Mouse (Mus musculus) spleen, adult 2 months (tissue): ENCODE data around the gene Ccndbp1. TPM values are rescaled to one million over a fixed set of nuclear protein-coding genes. Genes with fewer than 3 reads are reported as not detected.
A peak's percentile ranks its signal among the peaks of the same experiment; 100 is the strongest.

Experiments
- DNase-seq, 2 experiments: peaks; one replicate each; pipeline versions ENCODE4 v3.0.0 to v3.0.0-alpha.2; 2012 to 2021; ENCODE audit warnings: low spot score in 2 of 2, low read depth in 1 of 2
- H3K27ac ChIP-seq: fragments of 200-500 bp; 2 replicates; pipeline ENCODE4 v1.5.1; 2012; ENCODE audit warnings: low read length, inconsistent platforms; ENCODE audit not compliant: insufficient read depth
- H3K27me3 ChIP-seq: fragments of 200-500 bp; 2 replicates; pipeline ENCODE4 v1.6.1; 2012; ENCODE audit warnings: mild to moderate bottlenecking, moderate library complexity, low read length, inconsistent platforms; ENCODE audit not compliant: control insufficient read depth, insufficient read depth
- H3K36me3 ChIP-seq: fragments of 200-500 bp; 2 replicates; pipeline ENCODE4 v1.6.1; 2012; ENCODE audit warnings: mild to moderate bottlenecking, low read length, inconsistent platforms; ENCODE audit not compliant: control insufficient read depth, insufficient read depth
- H3K4me1 ChIP-seq: fragments of 200-500 bp; 2 replicates; pipeline ENCODE4 v1.6.1; 2011; ENCODE audit warnings: inconsistent platforms; ENCODE audit not compliant: control insufficient read depth, insufficient read depth, insufficient read length
- H3K4me3 ChIP-seq: fragments of 200-500 bp; 2 replicates; pipeline ENCODE4 v1.5.1; 2011; ENCODE audit warnings: mild to moderate bottlenecking, inconsistent platforms; ENCODE audit not compliant: insufficient read depth, insufficient read length; ENCODE audit errors: extremely low read depth
- CTCF ChIP-seq: fragments of 200-500 bp; IDR thresholded peaks from 2 replicates; pipeline ENCODE4 v1.5.1; 2011; ENCODE audit warnings: mild to moderate bottlenecking, inconsistent platforms; ENCODE audit not compliant: insufficient read depth, insufficient read length, insufficient replicate concordance; ENCODE audit errors: extremely low read depth
- POLR2A ChIP-seq: fragments of 200-500 bp; IDR thresholded peaks from 2 replicates; pipeline ENCODE4 v1.6.1; 2011; ENCODE audit warnings: low read depth, low read length, inconsistent platforms
- WGBS: fragments of 180-500 bp; shearing (Covaris S2); methylation state at CpG from one replicate; pipeline ENCODE4 v1.1.7; 2018; 5-methylcytosine and 5-hydroxymethylcytosine counted together
- polyA plus RNA-seq: library from polyadenylated mRNA; depleted of rRNA; stranded (reverse); fragments of >200 nt; gene quantifications from 2 replicates; pipeline ENCODE4 v1.2.3, GENCODE M21; 2012; rRNA removed

The Ccndbp1 gene
- polyA plus RNA-seq, 1 experiment = 33.5 TPM

- H3K36me3 ChIP-seq = no peaks in the 10 kb centered on the region
- no peak overlapping the region for H3K27ac ChIP-seq
- H3K4me3 ChIP-seq = no peak overlapping the region
- TF ChIP-seq CTCF (peak; percentile 5; the same call in 1 of the 2 replicates), POLR2A (no peak)
- H3K4me1 ChIP-seq = no peaks in the 10 kb centered on the region
- 37% methylated on average over 5 of the region's 5 CpGs for WGBS
- DNase-seq = no peak
- H3K27me3 ChIP-seq = no peaks in the 10 kb centered on the region
These were observed 32.9 kb downstream of the Ccndbp1 start for GRCm38 (mm10) chr2:121041098-121041497.

- Histone ChIP-seq H3K36me3 (no peaks in the 10 kb centered on the region), H3K4me1 (no peaks in the 10 kb centered on the region), H3K27me3 (no peaks in the 10 kb centered on the region), H3K27ac (no peak overlapping the region), H3K4me3 (no peak overlapping the region)
- DNase-seq = no peak
- TF ChIP-seq CTCF = no peak
- no peak for TF ChIP-seq POLR2A
- 88% methylated on average over 4 of the region's 4 CpGs for WGBS
These were observed 37.5 kb downstream of the Ccndbp1 start for GRCm38 (mm10) chr2:121045653-121046052.

GRCm38 (mm10) chr2:121052176-121052575 lies 44.0 kb downstream of the Ccndbp1 start:
- no peak for DNase-seq
- Histone ChIP-seq H3K36me3 (no peaks in the 10 kb centered on the region), H3K4me1 (no peaks in the 10 kb centered on the region), H3K27me3 (no peaks in the 10 kb centered on the region; the same call in 1 of the 2 replicates), H3K4me3 (no peak overlapping the region), H3K27ac (no peak overlapping the region)
- 88% methylated on average over 5 of the region's 5 CpGs for WGBS
- no peak for TF ChIP-seq POLR2A
- TF ChIP-seq CTCF = no peak

GRCm38 (mm10) chr2:121054060-121054459 lies 45.9 kb downstream of the Ccndbp1 start:
- DNase-seq = no peak
- WGBS = 58% methylated on average over 2 of the region's 2 CpGs
- TF ChIP-seq POLR2A (no peak), CTCF (no peak)
- Histone ChIP-seq H3K4me3 (no peak overlapping the region), H3K4me1 (no peaks in the 10 kb centered on the region), H3K27me3 (no peaks in the 10 kb centered on the region; the same call in 1 of the 2 replicates), H3K36me3 (no peaks in the 10 kb centered on the region), H3K27ac (no peak overlapping the region)

- H3K27me3 ChIP-seq = no peaks in the 10 kb centered on the region; the same call in 1 of the 2 replicates
- no peaks in the 10 kb centered on the region for H3K36me3 ChIP-seq
- DNase-seq = no peak
- H3K27ac ChIP-seq = no peak overlapping the region
- 82% methylated on average over 6 of the region's 6 CpGs for WGBS
- no peaks in the 10 kb centered on the region for H3K4me1 ChIP-seq
- no peak for TF ChIP-seq CTCF
- TF ChIP-seq POLR2A = no peak
- no peak overlapping the region for H3K4me3 ChIP-seq
These were observed 47.7 kb downstream of the Ccndbp1 start for GRCm38 (mm10) chr2:121055915-121056314.

GRCm38 (mm10) chr2:121057997-121058396 lies 49.8 kb downstream of the Ccndbp1 start:
- TF ChIP-seq CTCF = no peak
- TF ChIP-seq POLR2A = no peak
- no peaks in the 10 kb centered on the region for H3K36me3 ChIP-seq
- no peak for DNase-seq
- 80% methylated on average over 6 of the region's 6 CpGs for WGBS
- no peaks in the 10 kb centered on the region; the same call in 1 of the 2 replicates for H3K27me3 ChIP-seq
- no peak overlapping the region for H3K27ac ChIP-seq
- no peak overlapping the region for H3K4me3 ChIP-seq
- no peaks in the 10 kb centered on the region for H3K4me1 ChIP-seq

GRCm38 (mm10) chr2:121061315-121061714 lies 53.1 kb downstream of the Ccndbp1 start:
- H3K27me3 ChIP-seq = no peaks in the 10 kb centered on the region
- no peak overlapping the region for H3K27ac ChIP-seq
- TF ChIP-seq POLR2A (no peak), CTCF (no peak)
- H3K36me3 ChIP-seq = no peaks in the 10 kb centered on the region
- H3K4me3 ChIP-seq = no peak overlapping the region
- no peaks in the 10 kb centered on the region for H3K4me1 ChIP-seq
- 93% methylated on average over 2 of the region's 2 CpGs for WGBS
- no peak for DNase-seq

Other genes with a start within 250 kb of the Ccndbp1 start
- gene Cdan1, start 158.3 kb upstream of the Ccndbp1 start, polyA plus RNA-seq = 20.3 and 29.7 TPM in 2 replicates
- gene Ttbk2, start 157.8 kb upstream of the Ccndbp1 start, polyA plus RNA-seq = 0.96 and 1.8 TPM in 2 replicates
- gene Ubr1, start 37.7 kb upstream of the Ccndbp1 start, polyA plus RNA-seq = 25.3 and 31.5 TPM in 2 replicates
- gene Tmem62, start 31.4 kb upstream of the Ccndbp1 start, polyA plus RNA-seq = 4.9 and 5.5 TPM in 2 replicates
- 23.4 and 37.1 TPM in 2 replicates for gene Epb42, start 28.7 kb downstream of the Ccndbp1 start, polyA plus RNA-seq
- 0.02 TPM in 1 of 2 replicates, not detected in the other for gene Tgm5, start 77.4 kb downstream of the Ccndbp1 start, polyA plus RNA-seq
- not detected in 2 replicates for gene Tgm7, start 101.4 kb downstream of the Ccndbp1 start, polyA plus RNA-seq
- 3.4 and 3.7 TPM in 2 replicates for gene Adal, start 132.0 kb downstream of the Ccndbp1 start, polyA plus RNA-seq
- gene Lcmt2, start 132.2 kb downstream of the Ccndbp1 start, polyA plus RNA-seq = 6.8 and 10.8 TPM in 2 replicates
- gene Tubgcp4, start 162.3 kb downstream of the Ccndbp1 start, polyA plus RNA-seq = 35.7 and 37.1 TPM in 2 replicates
- 3.1 and 3.5 TPM in 2 replicates for gene Zscan29, start 162.7 kb downstream of the Ccndbp1 start, polyA plus RNA-seq